Mouse (Mus musculus): ENCODE measurements around the gene Adgrg3.

DNA sequence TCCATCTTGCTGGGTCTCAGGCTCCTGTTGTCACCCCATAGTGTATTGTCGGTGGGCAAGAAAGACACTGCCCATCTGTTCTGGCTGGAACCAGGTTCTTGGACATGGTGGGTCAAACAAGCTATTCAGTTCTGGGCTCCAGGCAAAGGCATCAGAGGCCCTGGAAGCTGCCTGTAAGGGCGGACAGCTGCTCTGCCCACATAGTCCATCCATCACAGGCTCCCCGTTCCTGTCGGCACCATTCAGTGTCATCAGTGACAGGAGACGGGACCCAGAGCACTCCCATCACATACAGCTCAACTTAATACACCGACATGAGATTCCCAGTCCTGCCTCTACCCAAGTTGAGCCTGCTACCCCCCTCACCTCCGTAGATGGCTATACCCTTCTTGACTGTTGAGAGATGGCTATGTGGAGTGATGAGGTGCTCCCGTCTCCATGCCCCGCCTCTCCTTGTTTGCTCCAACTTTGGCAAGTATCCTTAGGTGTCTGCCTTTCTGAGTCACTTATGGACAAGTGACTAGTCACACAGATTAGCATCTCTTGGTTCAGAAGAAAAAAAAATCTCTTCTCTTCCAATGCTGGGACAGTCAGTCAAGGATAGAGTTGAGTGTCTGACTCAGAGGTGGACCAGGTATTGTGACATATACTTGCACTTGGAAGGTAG is 610 bp downstream of the Adgrg3 start:
- TF ChIP-seq POLR2A (IDR thresholded peaks at IDR 0.05; ENCODE audit: borderline replicate concordance, low read depth, low read length) (no peak), CTCF (IDR thresholded peaks at IDR 0.05; ENCODE audit: low read depth, low read length) (no peak)

All from bone marrow macrophage, adult 2 months (primary cell).